Mouse (Mus musculus): Measurements from ENCODE around the gene Prss12. TPM values are rescaled to one million over a fixed set of nuclear protein-coding genes. Genes with fewer than 3 reads are reported as not detected.
"Not testable (repeated sequence)": the region's sequence is repeated elsewhere in the genome, so short reads cannot be mapped to it uniquely, and the experiment has no call there.

Gene Prss12
- polyA plus RNA-seq, 1 experiment from 2014 or later: 0.55 TPM

DNA sequence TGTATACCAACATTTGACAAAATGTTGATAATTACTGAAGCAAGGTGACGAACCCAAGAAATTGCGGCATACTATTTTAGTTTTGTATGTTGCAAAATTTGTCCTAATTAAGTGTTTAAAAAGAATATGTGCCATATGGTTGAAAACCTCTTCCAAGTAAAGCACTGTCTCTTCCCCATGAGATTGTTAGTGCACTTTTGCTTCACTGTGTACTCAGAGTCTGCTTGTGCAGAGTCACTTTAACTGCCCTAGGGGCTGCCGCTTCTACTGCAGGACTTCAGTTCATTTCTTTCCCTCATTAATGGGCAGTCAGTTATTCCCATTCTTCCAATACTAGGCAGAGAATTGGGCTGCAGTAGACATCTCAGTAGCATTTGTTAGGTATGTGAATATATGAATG, 46.5 kb downstream of the Prss12 start:
- Histone ChIP-seq H3K27ac (no peak overlapping the region), H3K9me3 (replicated peaks) (no peaks in the 10 kb centered on the region), H3K4me2 (no peak overlapping the region), H3K36me3 (no peaks in the 10 kb centered on the region), H3K27me3 (replicated peaks) (no peaks in the 10 kb centered on the region), H3K4me3 (no peak overlapping the region), H3K4me1 (no peaks in the 10 kb centered on the region), H3K9ac (no peak overlapping the region)
- 84% methylated on average over 3 of the region's 3 CpGs for WGBS (ENCODE audit: insufficient replicate concordance)
- ATAC-seq: no peak

DNA sequence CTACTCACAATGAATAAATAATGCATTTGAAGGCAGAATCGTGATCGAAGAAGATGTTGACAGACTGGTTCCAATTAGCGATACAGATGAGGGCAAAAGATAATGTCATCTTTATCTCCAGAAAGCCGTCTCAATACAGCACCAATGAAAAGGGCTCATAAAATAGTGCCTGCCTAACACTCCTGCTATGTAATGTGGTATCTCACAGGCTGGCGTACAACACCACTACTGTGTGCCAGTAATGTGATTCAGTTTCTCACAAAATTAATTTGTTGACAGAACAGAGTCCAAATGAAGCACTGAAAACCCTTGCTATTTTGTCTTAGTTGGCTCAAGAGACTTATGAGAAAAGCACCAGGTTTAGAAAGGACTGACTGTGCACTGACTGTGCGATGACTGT, 48.4 kb downstream of the Prss12 start:
- ATAC-seq: no peak
- Histone ChIP-seq H3K4me3 (no peak overlapping the region), H3K9ac (no peak overlapping the region), H3K4me1 (no peaks in the 10 kb centered on the region), H3K27me3 (replicated peaks) (no peaks in the 10 kb centered on the region), H3K4me2 (no peak overlapping the region), H3K36me3 (no peaks in the 10 kb centered on the region), H3K27ac (no peak overlapping the region), H3K9me3 (replicated peaks) (no peaks in the 10 kb centered on the region)
- WGBS (ENCODE audit: insufficient replicate concordance): 69% methylated on average over 6 of the region's 6 CpGs

DNA sequence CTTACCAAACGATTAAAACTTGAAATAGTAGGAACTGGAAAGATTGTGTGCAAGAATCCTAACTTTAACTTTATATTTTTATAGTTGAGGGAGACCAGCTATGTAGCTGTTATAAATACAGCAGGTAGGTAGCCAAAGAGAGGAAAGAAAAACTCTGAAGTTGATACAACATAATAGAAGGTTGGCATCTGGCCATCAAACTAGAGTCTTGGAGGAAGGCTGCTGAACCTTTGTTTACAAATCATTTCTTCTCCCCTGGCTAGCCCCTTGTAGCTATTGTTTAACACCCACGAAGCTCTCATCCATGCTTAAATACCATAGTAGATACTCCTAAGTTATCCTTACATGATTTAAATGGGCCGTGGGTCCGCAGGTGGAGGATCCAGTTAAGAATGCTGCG, 52.1 kb downstream of the Prss12 start:
- Histone ChIP-seq H3K9me3 (replicated peaks) (no peaks in the 10 kb centered on the region), H3K4me2 (no peak overlapping the region), H3K4me3 (no peak overlapping the region), H3K36me3 (no peaks in the 10 kb centered on the region), H3K9ac (no peak overlapping the region), H3K4me1 (no peaks in the 10 kb centered on the region; the same call in 1 of the 2 replicates), H3K27ac (no peak overlapping the region), H3K27me3 (replicated peaks) (no peaks in the 10 kb centered on the region)
- ATAC-seq: no peak
- 75% methylated on average over 5 of the region's 5 CpGs for WGBS (ENCODE audit: insufficient replicate concordance)

DNA sequence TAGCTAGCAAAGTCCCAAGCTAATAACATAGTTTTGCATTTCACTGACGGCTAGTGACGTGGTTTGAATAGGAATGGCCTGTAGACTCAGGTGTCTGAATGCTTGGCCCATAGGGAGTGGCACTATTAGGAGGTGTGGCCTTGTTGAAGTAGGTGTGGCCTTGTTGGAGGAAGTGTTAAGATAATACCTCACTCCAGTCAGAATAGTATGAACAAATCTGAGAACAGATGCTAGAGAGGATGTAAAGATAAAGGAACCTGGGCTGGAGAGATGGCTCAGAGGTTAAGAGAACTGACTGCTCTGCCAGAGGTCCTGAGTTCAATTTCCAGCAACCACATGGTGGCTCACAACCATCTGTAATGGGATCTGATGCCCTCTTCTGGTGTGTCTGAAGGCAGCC, 55.1 kb downstream of the Prss12 start:
- peaks cover 17% of the 10 kb centered on the region for H3K36me3 ChIP-seq
- not testable (repeated sequence) for H3K4me2 ChIP-seq; H3K4me3 ChIP-seq; H3K9me3 ChIP-seq (replicated peaks); H3K27ac ChIP-seq; H3K4me1 ChIP-seq; H3K9ac ChIP-seq; H3K27me3 ChIP-seq (replicated peaks)
- 76% methylated on average over 2 of the region's 2 CpGs for WGBS (ENCODE audit: insufficient replicate concordance)
- 0 out of 2 replicates have a peak, but pooled peaks have one; percentile 37 for ATAC-seq

DNA sequence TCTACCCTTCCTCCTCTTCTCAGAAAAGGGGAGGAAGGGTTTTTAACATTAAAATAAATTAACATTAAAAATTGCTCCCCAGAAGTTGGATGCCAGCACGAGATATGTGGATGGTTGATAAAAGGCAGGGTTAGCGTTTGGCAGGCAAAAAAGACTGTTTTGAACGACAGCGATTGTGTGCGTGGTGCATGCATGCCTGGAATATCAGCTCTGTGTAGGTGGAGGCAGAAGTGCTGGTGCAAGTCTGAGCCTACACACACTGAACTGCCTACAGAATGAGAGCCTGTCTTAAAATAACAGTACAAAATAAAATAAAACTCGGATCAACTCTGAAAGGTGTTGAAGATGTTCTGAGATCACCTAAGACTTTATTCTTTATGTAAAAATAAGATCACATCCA, 57.2 kb downstream of the Prss12 start:
- Histone ChIP-seq H3K9ac (no peak overlapping the region), H3K27ac (no peak overlapping the region), H3K36me3 (peaks cover 25% of the 10 kb centered on the region), H3K27me3 (replicated peaks) (no peaks in the 10 kb centered on the region), H3K9me3 (replicated peaks) (no peaks in the 10 kb centered on the region), H3K4me3 (no peak overlapping the region), H3K4me2 (no peak overlapping the region), H3K4me1 (peaks cover 15% of the 10 kb centered on the region)
- 60% methylated on average over 6 of the region's 6 CpGs for WGBS (ENCODE audit: insufficient replicate concordance)
- no peak for ATAC-seq

DNA sequence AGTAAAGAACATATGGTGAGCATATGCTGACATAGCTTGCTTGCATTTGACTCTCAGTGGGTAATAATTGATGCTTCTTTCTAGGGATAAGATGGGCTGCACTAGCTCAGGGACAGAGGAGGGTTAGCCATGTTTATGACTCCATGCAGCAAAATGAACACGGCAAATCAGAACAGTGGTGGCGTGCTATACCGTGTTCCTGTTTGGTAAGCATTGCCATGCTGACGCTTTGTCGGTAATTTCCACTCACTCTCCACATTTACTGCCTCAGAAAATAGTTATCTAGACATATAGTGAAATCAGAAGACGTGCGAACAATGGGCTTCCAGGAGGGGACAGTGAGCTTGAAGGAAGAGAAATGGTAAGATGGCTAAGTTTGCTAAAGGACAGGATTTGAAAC, 58.1 kb downstream of the Prss12 start:
- no peaks in the 10 kb centered on the region for H3K27me3 ChIP-seq (replicated peaks)
- H3K36me3 ChIP-seq: peaks cover 25% of the 10 kb centered on the region
- ATAC-seq: no peak
- no peak overlapping the region for H3K4me3 ChIP-seq
- WGBS (ENCODE audit: insufficient replicate concordance): 83% methylated on average over 7 of the region's 7 CpGs
- H3K27ac ChIP-seq: no peak overlapping the region
- H3K4me1 ChIP-seq: peaks cover 23% of the 10 kb centered on the region
- H3K4me2 ChIP-seq: no peak overlapping the region
- no peaks in the 10 kb centered on the region for H3K9me3 ChIP-seq (replicated peaks)
- H3K9ac ChIP-seq: no peak overlapping the region

DNA sequence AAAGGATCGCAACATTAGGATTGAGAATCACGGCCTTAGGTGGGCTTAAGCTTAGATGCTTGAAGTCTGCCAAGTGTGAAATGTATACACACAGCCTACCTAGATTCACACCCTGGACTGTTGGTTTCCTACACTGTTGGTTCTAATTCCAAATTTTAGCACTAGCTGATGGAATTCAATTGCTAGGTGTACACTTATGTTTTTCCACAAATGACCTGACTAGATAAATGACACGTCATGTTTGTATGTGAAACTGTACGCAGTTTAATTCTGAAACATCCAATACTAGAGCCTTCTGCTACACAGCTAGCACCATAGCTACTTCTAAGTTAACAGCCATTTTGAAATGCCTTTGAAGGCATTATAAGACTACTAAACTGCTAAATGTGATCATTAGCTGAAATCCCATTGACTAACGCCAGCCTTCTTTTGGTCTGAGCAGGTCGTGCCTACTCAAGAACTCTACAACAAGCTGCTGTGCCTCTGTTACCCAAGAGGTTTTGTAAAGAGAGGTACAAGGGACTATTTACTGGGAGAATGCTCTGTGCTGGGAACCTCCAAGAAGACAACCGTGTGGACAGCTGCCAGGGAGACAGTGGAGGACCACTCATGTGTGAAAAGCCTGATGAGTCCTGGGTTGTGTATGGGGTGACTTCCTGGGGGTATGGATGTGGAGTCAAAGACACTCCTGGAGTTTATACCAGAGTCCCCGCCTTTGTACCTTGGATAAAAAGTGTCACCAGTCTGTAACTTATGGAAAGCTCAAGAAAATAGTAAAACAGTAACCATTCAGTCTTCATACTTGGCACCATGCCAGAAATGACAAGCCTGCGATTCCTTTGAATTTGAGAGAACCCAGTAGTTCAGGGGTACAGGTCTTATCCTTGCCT, 59.3 kb downstream of the Prss12 start:
- Histone ChIP-seq H3K4me2 (peak overlapping the region; percentile 85), H3K27ac (peak overlapping the region; percentile 82), H3K36me3 (peaks cover 25% of the 10 kb centered on the region), H3K27me3 (replicated peaks) (no peaks in the 10 kb centered on the region), H3K4me1 (peaks cover 29% of the 10 kb centered on the region), H3K4me3 (peak overlapping the region; percentile 84), H3K9ac (peak overlapping the region; percentile 90), H3K9me3 (replicated peaks) (no peaks in the 10 kb centered on the region)
- 33% methylated on average over 9 of the region's 9 CpGs for WGBS (ENCODE audit: insufficient replicate concordance)
- no peak for ATAC-seq

DNA sequence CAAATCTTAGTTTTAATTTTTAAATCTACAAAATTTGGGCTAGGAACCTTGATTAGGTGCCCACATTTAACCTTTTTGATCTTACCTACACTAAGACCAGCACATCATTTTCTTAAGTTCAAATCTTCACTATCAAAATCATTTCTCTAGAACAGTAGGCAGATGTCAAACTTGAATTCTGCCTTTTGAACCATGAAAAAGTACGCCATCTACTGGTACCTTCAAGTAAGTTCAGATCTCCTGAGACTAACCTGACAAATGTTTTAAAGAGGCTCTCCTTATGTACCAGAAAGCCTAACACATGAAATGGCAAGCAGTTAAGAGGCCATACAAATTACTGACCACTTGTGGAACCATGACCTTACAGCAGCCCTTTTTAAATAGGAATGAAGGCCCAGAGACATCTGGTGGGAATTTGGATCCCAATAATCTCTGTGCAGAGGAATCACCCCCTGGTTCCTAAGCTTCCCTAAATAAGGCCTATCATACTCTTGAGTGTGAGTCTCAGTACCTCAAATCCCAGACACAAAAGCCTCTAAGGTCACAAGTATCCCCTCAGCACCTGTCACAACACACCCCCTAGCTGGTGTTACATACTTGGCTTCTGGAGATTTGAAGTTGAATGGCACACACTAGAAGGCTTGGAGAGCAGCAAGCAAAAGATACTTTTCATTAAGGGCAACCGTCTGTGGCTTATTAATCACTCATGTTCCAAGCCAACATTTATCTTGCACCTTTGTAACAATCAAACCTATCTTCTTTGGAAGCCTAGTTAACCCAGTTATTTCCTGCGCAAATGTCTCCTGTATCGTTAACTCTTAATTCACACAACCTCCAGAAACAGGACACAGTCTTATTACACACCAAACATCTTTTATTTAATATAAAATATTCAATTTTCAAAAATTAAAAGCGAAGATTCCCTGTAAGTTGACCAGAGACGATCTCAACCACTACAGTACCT, 60.3 kb downstream of the Prss12 start:
- no peak for ATAC-seq
- Histone ChIP-seq H3K4me3 (peak overlapping the region; percentile 84), H3K36me3 (peaks cover 25% of the 10 kb centered on the region), H3K4me1 (peaks cover 29% of the 10 kb centered on the region), H3K27me3 (replicated peaks) (no peaks in the 10 kb centered on the region), H3K27ac (peak overlapping the region; percentile 92), H3K4me2 (peak overlapping the region; percentile 85), H3K9ac (peak overlapping the region; percentile 90), H3K9me3 (replicated peaks) (no peaks in the 10 kb centered on the region)
- WGBS (ENCODE audit: insufficient replicate concordance): 2% methylated on average over 6 of the region's 6 CpGs

DNA sequence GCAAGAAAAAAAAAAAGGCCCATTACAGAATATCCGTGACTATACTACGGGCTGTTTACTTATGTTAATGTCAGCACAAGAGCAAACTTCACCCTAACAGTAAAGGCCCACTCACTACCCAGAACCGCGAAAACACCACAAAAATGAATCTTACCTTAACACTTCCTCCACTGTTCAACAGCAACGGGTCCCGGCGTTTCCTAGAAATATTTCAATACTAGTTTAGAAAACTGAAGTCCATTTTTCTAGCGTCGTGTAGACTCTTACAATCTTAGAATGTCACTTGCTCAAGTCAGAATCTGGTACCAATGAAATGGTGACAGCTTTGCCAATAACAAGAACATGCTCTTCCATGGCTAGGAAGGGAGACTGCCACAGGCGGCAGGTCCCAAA, 60.9 kb downstream of the Prss12 start:
- Histone ChIP-seq H3K36me3 (peaks cover 25% of the 10 kb centered on the region), H3K9me3 (replicated peaks) (no peaks in the 10 kb centered on the region), H3K4me2 (peak overlapping the region; percentile 85), H3K4me3 (peak overlapping the region; percentile 84), H3K27ac (peak overlapping the region; percentile 92), H3K4me1 (peaks cover 29% of the 10 kb centered on the region), H3K9ac (peak overlapping the region; percentile 90), H3K27me3 (replicated peaks) (no peaks in the 10 kb centered on the region)
- ATAC-seq: no peak
- WGBS (ENCODE audit: insufficient replicate concordance): under 1% methylated on average over 10 of the region's 10 CpGs

DNA sequence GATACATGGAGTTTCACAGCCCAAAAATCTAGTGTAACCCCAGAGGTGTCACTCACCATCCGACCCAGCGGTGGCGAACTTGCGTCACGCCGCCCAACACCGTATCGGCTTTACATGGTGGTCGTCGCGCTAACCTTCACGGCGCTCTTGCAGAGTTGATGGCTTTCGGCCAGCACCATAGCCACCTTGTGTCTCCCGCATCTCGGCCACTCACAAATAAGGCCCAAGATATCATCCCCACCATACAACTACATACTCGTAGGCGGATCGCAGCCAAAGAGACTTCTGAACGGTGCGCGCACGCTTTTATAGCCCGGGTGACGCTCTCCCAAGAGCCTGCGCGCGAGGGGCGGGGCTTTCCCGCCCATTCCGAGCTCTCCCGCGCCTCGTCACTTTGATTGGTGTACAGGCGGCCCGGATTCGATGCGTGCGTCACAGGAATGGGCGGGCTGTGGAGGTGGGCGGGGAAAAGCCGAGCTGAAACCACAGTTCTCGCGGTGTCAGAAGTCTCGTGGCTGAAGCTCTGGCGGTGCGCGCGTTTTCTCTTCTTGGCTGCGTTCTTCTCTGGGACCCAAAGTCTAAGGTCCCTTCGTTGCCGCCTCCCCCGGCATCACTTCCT, 61.5 kb downstream of the Prss12 start:
- Histone ChIP-seq H3K9ac (peak overlapping the region; percentile 90), H3K4me1 (peaks cover 29% of the 10 kb centered on the region), H3K9me3 (replicated peaks) (no peaks in the 10 kb centered on the region), H3K4me2 (peak overlapping the region; percentile 85), H3K4me3 (peak overlapping the region; percentile 84), H3K27me3 (replicated peaks) (no peaks in the 10 kb centered on the region), H3K27ac (peak overlapping the region; percentile 98), H3K36me3 (peaks cover 25% of the 10 kb centered on the region)
- WGBS (ENCODE audit: insufficient replicate concordance): under 1% methylated on average over 53 of the region's 53 CpGs
- ATAC-seq: peak; percentile 93

DNA sequence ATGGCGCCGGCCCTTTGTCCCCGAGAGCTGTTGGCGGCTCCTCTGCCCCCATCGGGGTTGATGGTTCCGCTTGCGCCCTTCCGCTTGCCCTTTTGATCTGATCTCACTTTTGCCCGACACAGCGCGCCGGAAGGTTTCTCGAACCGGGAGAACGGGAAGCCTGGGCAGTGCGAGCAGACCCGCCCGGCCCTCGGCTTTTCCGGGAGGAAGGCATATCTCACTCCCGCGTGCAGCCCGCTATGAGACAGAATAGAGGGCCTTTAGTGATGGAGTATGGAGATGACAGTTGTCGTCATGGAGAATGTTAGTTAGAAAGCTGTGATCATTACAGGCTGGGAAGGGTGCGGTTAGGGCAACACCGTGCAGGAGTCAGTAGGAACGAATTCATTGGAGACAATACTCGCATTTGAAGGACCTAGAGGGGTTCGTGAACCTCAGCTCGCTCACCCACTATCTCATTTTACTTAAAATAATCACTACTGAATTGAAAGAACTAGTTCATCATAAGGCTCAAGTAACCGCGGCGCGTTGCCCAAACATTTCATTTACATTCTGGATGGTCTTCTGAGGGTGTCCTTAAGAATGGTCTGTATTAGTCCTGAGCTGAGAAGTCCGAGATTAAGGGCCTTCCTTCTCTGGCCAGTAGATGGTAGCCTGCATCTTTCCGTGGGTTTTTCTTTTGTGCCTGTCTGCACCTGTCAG, 62.1 kb downstream of the Prss12 start:
- no peaks in the 10 kb centered on the region for H3K9me3 ChIP-seq (replicated peaks)
- H3K4me2 ChIP-seq: peak overlapping the region; percentile 81
- peak overlapping the region; percentile 98 for H3K27ac ChIP-seq
- peak overlapping the region; percentile 84 for H3K4me3 ChIP-seq
- H3K27me3 ChIP-seq (replicated peaks): no peaks in the 10 kb centered on the region
- peak; percentile 71 for ATAC-seq
- H3K36me3 ChIP-seq: peaks cover 25% of the 10 kb centered on the region
- under 1% methylated on average over 36 of the region's 36 CpGs for WGBS (ENCODE audit: insufficient replicate concordance)
- peak overlapping the region; percentile 82 for H3K9ac ChIP-seq
- peaks cover 29% of the 10 kb centered on the region for H3K4me1 ChIP-seq

Measured in liver, embryonic 12.5 days (tissue).